Mouse (Mus musculus) right cerebral cortex, postnatal 25 days (tissue): ENCODE measurements at regions not wholly inside any gene's neighbourhood (a gene's known extent, or its start where the extent isn't known, plus 50 kb on each side); places are given as distances from the start of the nearest gene placed in this dataset.
"Not testable (repeated sequence)": the region's sequence is repeated elsewhere in the genome, so short reads cannot be mapped to it uniquely, and the experiment has no call there.

Source experiments
- DNase-seq: peaks from one replicate; pipeline ENCODE4 v3.0.0; 2022

DNA sequence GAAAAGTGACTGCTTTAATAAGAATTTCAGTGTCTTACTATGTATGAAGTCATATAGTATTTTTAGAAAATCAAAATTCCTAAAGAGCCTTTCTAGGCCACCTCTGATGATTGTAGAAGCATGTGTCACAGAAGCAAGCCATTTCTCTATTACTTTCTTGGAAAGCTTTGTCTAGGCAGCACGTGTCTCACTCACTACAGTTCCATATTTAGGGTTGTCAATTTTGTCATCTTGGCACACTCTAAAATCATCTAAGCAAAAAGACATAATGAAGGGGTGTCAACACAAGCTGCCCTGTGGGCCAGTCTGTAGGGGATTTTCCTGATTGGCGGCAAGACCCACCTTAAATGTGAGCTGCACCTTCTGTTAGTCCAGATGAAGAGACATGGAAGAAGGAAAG, 723.1 kb upstream of the Brinp1 start:
- DNase-seq: no peak

- DNase-seq: no peak
Measured at GRCm38 (mm10) chr4:69673456-69673855, 719.3 kb upstream of the Brinp1 start.

- no peak for DNase-seq
Measured at GRCm38 (mm10) chr4:69628908-69629307, 674.7 kb upstream of the Brinp1 start.

GRCm38 (mm10) chr4:69626426-69626825, 672.2 kb upstream of the Brinp1 start:
- not testable (repeated sequence) for DNase-seq

GRCm38 (mm10) chr4:69625831-69626230, 671.6 kb upstream of the Brinp1 start:
- no peak for DNase-seq

GRCm38 (mm10) chr4:69621058-69621609, 666.9 kb upstream of the Brinp1 start:
- no peak for DNase-seq

DNA sequence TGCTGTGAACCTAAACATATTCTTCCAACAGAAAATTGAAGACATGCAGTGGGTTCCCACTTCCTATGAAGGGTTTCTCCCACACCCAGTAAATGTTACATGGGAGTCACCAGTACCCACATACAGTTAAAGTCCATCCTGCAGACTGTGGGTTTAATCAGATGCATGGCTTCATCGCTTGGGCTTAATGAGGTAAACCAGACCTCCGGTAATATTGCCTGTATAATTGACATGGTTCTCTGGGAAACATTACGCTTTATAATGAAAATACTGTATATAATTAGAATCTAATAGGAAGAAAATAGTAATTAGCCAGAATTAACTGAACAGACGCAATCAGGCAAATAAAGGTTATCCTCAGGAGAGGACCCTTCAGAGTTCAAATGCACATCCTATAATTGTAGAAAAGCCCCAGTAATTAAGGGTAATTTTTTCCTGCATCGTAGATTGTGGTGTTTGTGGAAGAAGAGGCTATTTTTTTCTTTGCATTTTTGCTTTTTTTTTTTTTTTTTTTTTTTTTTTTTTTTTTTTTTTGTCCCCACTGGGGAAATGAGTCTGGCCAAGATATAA, 664.0 kb upstream of the Brinp1 start:
- DNase-seq: no peak

DNA sequence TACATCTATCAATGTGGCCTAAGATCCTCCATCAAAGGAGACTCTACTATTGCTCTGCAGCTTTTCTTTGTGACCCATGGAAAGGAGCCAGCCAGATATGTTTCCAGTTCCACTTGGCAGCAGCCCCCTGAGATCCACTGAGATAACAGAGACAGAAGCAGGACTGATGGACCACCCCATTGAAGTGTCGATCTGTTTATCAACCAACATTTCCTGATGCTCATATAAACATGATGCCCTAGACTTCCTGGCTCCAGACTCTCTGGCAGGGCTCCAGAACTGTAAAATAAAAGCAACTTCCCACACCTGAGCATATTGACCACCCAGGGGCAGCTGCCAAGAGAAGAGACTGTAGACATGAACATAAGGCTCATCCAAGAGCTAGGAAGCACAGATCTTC, 660.7 kb upstream of the Brinp1 start:
- DNase-seq: no peak

DNA sequence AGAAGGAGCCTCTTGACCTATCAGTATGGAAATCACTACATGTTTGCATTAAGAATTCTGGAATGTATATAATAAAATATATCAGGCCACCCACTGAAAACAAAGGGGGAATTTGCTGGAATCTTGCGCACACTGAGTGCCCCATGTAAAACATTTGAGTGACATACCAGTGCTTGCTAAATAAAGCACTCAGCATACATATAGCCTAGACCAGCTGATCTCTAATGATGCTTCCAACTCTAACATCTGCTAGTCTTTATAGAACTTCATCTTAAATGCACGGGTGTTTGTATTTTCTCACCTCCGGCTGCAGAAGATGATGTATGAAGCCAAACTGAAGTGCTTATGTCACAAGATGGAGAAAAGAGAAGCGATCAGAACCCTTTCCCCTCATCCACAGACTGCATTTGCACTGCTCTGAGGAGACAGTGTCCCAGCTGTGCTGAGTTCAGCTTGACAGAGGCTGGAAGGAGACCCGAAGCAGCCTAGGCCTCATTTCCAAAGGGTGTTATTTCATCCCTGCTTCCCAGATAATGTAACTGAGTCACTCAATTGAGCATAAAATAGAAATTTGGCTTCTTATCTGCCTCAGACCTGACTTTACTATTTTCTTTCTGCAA, 657.6 kb upstream of the Brinp1 start:
- DNase-seq: no peak

DNA sequence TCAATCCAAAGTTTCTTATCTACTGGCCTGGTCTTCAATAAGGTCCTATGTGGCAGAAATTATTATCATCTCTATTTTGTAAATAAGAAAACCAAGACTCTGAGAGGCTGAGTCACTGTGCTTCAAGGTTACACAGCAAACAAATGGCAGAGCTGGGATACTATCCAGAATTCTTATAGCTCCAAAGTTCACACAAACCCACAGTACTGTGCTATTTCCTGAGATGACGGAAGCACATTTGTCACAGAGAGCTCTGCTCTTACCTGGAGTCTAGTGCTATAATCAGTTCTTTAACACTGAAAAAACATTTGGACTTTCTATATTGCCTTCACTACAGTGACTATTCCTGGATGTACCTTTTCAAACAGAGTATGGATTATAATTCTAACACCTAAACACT, 654.7 kb upstream of the Brinp1 start:
- DNase-seq: no peak

- DNase-seq: no peak
Measured at GRCm38 (mm10) chr4:69596992-69597541, 642.9 kb upstream of the Brinp1 start.

GRCm38 (mm10) chr4:69594022-69594421, 639.8 kb upstream of the Brinp1 start:
- no peak for DNase-seq

DNA sequence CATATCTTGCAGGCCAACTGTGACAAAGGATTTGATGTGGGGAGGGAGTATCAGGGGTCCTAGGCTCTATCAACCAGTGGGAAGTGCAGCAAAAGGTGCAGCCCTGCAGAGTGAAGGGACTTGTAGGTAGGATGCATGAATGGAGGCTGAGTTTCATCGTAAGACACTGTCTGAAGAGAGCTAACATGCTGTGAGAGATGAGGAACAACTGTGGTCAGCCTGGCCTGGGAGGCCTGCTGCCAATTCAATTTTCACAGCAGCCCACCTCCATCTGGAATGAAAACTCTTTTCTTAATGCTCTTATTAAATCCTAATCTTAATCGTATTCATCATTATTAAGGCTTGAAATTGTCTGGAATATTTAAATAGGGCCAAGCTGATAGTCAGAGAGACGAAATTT, 622.1 kb upstream of the Brinp1 start:
- no peak for DNase-seq

GRCm38 (mm10) chr4:69548104-69548503, 593.9 kb upstream of the Brinp1 start:
- no peak for DNase-seq

- DNase-seq: peak; percentile 40
Measured at GRCm38 (mm10) chr4:69538172-69538908, 584.1 kb upstream of the Brinp1 start.

DNA sequence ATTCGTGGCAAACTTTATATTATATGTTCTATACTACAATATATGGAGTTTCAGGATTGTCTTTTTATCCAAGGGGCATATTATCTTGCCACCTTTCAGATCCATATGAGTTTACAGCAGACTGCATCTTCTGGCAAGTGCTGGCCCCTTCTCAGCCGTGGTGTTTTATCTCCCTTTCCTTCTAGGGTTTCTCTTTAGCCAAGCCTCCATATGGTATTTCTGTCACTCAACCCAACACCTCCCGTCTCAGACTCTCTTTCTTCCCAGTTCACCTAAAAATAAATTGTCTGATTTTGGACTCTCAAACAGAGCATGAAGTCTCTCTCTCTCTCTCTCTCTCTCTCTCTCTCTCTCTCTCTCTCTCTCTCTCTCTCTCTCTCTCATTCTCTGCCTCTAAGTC, 578.9 kb upstream of the Brinp1 start:
- DNase-seq: no peak

DNA sequence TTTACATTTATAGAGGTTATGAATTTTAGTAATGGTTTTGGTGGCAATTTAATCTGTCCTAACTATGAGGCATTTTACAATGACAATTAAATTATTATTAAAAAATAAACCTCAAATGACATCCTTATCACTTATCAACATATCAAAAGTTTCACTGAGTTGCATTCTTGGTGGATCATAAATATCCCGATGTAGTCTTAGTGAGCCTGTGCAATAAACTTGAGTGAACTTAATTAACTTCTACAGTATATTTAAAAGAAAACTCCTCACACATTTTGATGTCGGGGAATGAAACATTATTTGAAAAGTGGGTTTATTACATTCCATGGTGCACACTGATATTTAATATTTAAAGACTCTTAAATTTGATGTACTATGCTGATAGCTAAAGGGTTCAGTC, 568.9 kb upstream of the Brinp1 start:
- no peak for DNase-seq

GRCm38 (mm10) chr4:69508281-69508680, 554.1 kb upstream of the Brinp1 start:
- no peak for DNase-seq

- DNase-seq: peak; percentile 28
Measured at GRCm38 (mm10) chr4:69471200-69471599, 517.0 kb upstream of the Brinp1 start.

GRCm38 (mm10) chr4:69459990-69460389, 505.8 kb upstream of the Brinp1 start:
- no peak for DNase-seq

DNA sequence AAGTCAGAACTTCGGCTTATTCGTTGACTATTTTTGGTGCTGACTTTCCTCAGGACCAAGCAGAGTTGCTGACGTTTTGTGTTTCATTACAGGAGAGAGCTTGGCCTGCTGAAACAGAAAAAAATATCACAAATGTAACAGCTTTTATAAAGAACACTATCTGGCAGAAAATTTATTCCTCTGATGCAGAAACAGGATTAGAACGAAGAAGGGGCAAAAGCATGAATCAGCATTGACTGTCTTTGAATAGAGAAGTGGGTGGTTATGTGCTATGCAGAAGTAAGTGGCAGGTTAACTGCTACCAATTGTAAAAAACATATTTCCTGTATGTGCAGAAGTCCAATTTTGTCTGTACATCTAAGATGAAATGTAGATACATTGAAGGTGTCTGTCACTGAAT, 502.2 kb upstream of the Brinp1 start:
- DNase-seq: no peak

GRCm38 (mm10) chr4:69446161-69446560, 492.0 kb upstream of the Brinp1 start:
- DNase-seq: no peak

DNA sequence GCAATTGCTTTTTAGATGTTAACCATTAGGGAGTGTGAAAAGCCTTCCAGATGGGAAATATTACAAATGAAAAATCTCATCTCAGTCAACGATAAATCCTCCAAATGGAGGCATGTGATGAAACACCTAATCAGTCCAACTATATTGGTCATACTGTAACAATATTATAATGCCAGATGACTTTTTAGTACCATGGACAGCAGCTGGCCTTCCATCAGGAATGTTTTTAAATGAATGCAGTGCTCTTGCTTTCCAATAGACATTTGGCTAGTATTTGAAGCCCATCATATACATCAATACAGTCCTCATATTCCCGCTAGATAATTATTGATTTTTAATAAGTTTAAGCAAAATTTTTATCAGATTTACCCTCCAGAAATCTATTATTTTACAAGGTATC, 489.8 kb upstream of the Brinp1 start:
- no peak for DNase-seq

- DNase-seq: no peak
Measured at GRCm38 (mm10) chr4:69435390-69435789, 481.2 kb upstream of the Brinp1 start.
